12 mouse cellular contexts compared by ENCODE assay signal in genomic region chr7:5101066-5101663, GRCm38 (mm10). TPM values are rescaled to one million over a fixed set of nuclear protein-coding genes. Genes with fewer than 3 reads are reported as not detected.
DNase-seq lines count a peak whose midpoint lies in the region; ATAC-seq and TF ChIP-seq lines count a peak whose summit lies in the region.
"Had no signal": no experiment of that assay in that cellular context is flagged by ENCODE, and none has a peak within 500 bp of the region (broad histone marks: within the 10 kb centered on the region; RNA-seq: fewer than 3 reads in every experiment).

No protein-coding gene starts in this region.

- no peak overlapping the region for H3K9ac ChIP-seq in kidney, embryonic 15.5 days
- H3K9ac ChIP-seq: midbrain, embryonic 13.5 days had no signal

- WGBS in kidney, embryonic 15.5 days, result 80% methylated on average over 10 of the region's 10 CpGs

- TF ChIP-seq CTCF in G1E (IDR thresholded peaks at IDR 0.05; ENCODE audit: low read depth, low read length), result no peak

- no peaks in the 10 kb centered on the region for H3K27me3 ChIP-seq in kidney, embryonic 15.5 days
- no peaks in the 10 kb centered on the region for H3K27me3 ChIP-seq in G1E (ENCODE audit: insufficient read depth, low read length)
- H3K27me3 ChIP-seq: midbrain, embryonic 13.5 days had no signal

- H3K4me1 ChIP-seq in kidney, embryonic 15.5 days, result no peaks in the 10 kb centered on the region
- H3K4me1 ChIP-seq in G1E (ENCODE audit: insufficient read depth, low read depth, low read length), result peaks cover 50% of the 10 kb centered on the region
- H3K4me1 ChIP-seq: midbrain, embryonic 13.5 days had no signal

- DNase-seq in kidney, postnatal 14 days, result no peak
- DNase-seq in G1E (ENCODE audit: low spot score), result peak; percentile 71
- no peak for DNase-seq in cerebellum, adult 11 months
- DNase-seq in cerebellum, postnatal 25 days, result no peak
- DNase-seq: cerebellum, adult 9-11 months; heart, postnatal 4 days; kidney, postnatal 4 days had no signal

- H3K4me2 ChIP-seq in kidney, embryonic 15.5 days, result no peak overlapping the region
- H3K4me2 ChIP-seq: midbrain, embryonic 13.5 days had no signal

- H3K36me3 ChIP-seq in kidney, embryonic 15.5 days, result peaks cover 31% of the 10 kb centered on the region
- peaks cover 44% of the 10 kb centered on the region for H3K36me3 ChIP-seq in G1E (replicated peaks)

- no peak overlapping the region for H3K27ac ChIP-seq in kidney, embryonic 15.5 days
- H3K27ac ChIP-seq: midbrain, embryonic 13.5 days had no signal

- H3K4me3 ChIP-seq in kidney, embryonic 15.5 days (replicated peaks), result no peak overlapping the region
- peak overlapping the region; percentile 51; the same call in 1 of the 2 replicates for H3K4me3 ChIP-seq in G1E (ENCODE audit: low read depth, low read length)
- H3K4me3 ChIP-seq: midbrain, embryonic 13.5 days had no signal

- ATAC-seq in kidney, embryonic 15.5 days (replicated peaks; ENCODE audit: low FRiP score), result peak; percentile 53
- peak; percentile 84 for ATAC-seq in G1E (ENCODE audit: extremely low read depth, insufficient number of reproducible peaks, low FRiP score, poor library complexity, severe bottlenecking)
- peak; percentile 98 for ATAC-seq in hematopoietic stem cell, adult 5-6 weeks (replicated peaks in 1 of 2; ENCODE audit: insufficient read depth in 1 of 2, low FRiP score in 2 of 2, low TSS enrichment in 1 of 2, low read depth in 1 of 2, poor library complexity in 2 of 2, severe bottlenecking in 2 of 2)
- peak; percentile 90 for ATAC-seq in monocyte, adult 5-6 weeks (replicated peaks; ENCODE audit: insufficient number of reproducible peaks, low FRiP score, low TSS enrichment, poor library complexity, severe bottlenecking)
- ATAC-seq: midbrain, embryonic 13.5 days had no signal

- H3K9me3 ChIP-seq in kidney, embryonic 15.5 days (replicated peaks), result no peaks in the 10 kb centered on the region
- no peaks in the 10 kb centered on the region for H3K9me3 ChIP-seq in G1E (replicated peaks)
- H3K9me3 ChIP-seq: midbrain, embryonic 13.5 days had no signal

RNA-seq across cellular contexts. Expression of gene Rfpl4, which starts 15.6 kb away (rescaled TPM):
- polyA plus RNA-seq in kidney, embryonic 15.5 days (2015; fragmentation: Nextera tagmentation; extraction: Ambion mirVana), result not detected in 2 replicates
- total RNA-seq in G1E (2014; fragmentation: Nextera tagmentation) (not detected in 2 replicates), G1E (2017) (not detected in 2 replicates)
- polyA plus RNA-seq in G1E (2012), result not detected in 2 replicates
- not detected in 2 replicates for total RNA-seq in hematopoietic stem cell, adult 5-6 weeks (2017)
- not detected in 3 replicates for total RNA-seq in monocyte, adult 5-6 weeks (2017)
- total RNA-seq: heart, postnatal 4 days; left cerebral cortex, postnatal 25 days had no signal
- polyA plus RNA-seq: midbrain, embryonic 13.5 days had no signal

RNA-seq across cellular contexts. Expression of gene Epn1, which starts 21.1 kb away (rescaled TPM):
- polyA plus RNA-seq in kidney, embryonic 15.5 days (2015; fragmentation: Nextera tagmentation; extraction: Ambion mirVana), result 55.5 and 62.2 TPM in 2 replicates
- total RNA-seq in G1E (2014; fragmentation: Nextera tagmentation) (134 and 152 TPM in 2 replicates), G1E (2017) (79.5 and 85.2 TPM in 2 replicates)
- 720 and 931 TPM in 2 replicates for polyA plus RNA-seq in G1E (2012)
- 25.7 and 38.2 TPM in 2 replicates for total RNA-seq in hematopoietic stem cell, adult 5-6 weeks (2017)
- 65.8 to 88.9 TPM (median 80.5 TPM) in 3 replicates for total RNA-seq in monocyte, adult 5-6 weeks (2017)

RNA-seq across cellular contexts. Expression of gene Rasl2-9, which starts 24.6 kb away (rescaled TPM):
- 0.54 TPM in 1 of 2 replicates, not detected in the other for polyA plus RNA-seq in kidney, embryonic 15.5 days (2015; fragmentation: Nextera tagmentation; extraction: Ambion mirVana)
- total RNA-seq in G1E (2014; fragmentation: Nextera tagmentation), result 1.0 and 4.0 TPM in 2 replicates
- 2.0 and 2.7 TPM in 2 replicates for total RNA-seq in G1E (2017)
- 0.42 and 0.48 TPM in 2 replicates for polyA plus RNA-seq in G1E (2012)
- total RNA-seq in hematopoietic stem cell, adult 5-6 weeks (2017), result not detected in 2 replicates
- total RNA-seq in monocyte, adult 5-6 weeks (2017), result 0.53 to 2.8 TPM in 2 of 3 replicates, not detected in the other
- total RNA-seq: left cerebral cortex, postnatal 25 days had no signal

RNA-seq across cellular contexts. Expression of gene U2af2, which starts 39.2 kb away (rescaled TPM):
- polyA plus RNA-seq in kidney, embryonic 15.5 days (2015; fragmentation: Nextera tagmentation; extraction: Ambion mirVana), result 145 and 152 TPM in 2 replicates
- total RNA-seq in G1E (2014; fragmentation: Nextera tagmentation) (166 and 208 TPM in 2 replicates), G1E (2017) (261 and 292 TPM in 2 replicates)
- 480 and 545 TPM in 2 replicates for polyA plus RNA-seq in G1E (2012)
- 229 and 261 TPM in 2 replicates for total RNA-seq in hematopoietic stem cell, adult 5-6 weeks (2017)
- 119 to 185 TPM (median 151 TPM) in 3 replicates for total RNA-seq in monocyte, adult 5-6 weeks (2017)

RNA-seq across cellular contexts. Expression of gene Vmn1r55, which starts 48.3 kb away (rescaled TPM):
- not detected in 2 replicates for polyA plus RNA-seq in kidney, embryonic 15.5 days (2015; fragmentation: Nextera tagmentation; extraction: Ambion mirVana)
- total RNA-seq in G1E (2014; fragmentation: Nextera tagmentation), result 0.15 TPM in 1 of 2 replicates, not detected in the other
- 0.06 and 0.22 TPM in 2 replicates for total RNA-seq in G1E (2017)
- not detected in 2 replicates for polyA plus RNA-seq in G1E (2012)
- total RNA-seq in hematopoietic stem cell, adult 5-6 weeks (2017), result not detected in 2 replicates
- not detected in 3 replicates for total RNA-seq in monocyte, adult 5-6 weeks (2017)
- total RNA-seq: heart, postnatal 4 days; left cerebral cortex, postnatal 25 days had no signal
